Mouse (Mus musculus) yolk sac, embryonic 10.5 days (tissue): ENCODE measurements at regions not wholly inside any gene's neighbourhood (a gene's known extent, or its start where the extent isn't known, plus 50 kb on each side); places are given as distances from the start of the nearest gene placed in this dataset.
"Not testable (repeated sequence)": the region's sequence is repeated elsewhere in the genome, so short reads cannot be mapped to it uniquely, and the experiment has no call there.

Experiments
- DNase-seq: peaks from one replicate; pipeline ENCODE4 v3.0.0-alpha.2; 2017; ENCODE audit warnings: low spot score

DNA sequence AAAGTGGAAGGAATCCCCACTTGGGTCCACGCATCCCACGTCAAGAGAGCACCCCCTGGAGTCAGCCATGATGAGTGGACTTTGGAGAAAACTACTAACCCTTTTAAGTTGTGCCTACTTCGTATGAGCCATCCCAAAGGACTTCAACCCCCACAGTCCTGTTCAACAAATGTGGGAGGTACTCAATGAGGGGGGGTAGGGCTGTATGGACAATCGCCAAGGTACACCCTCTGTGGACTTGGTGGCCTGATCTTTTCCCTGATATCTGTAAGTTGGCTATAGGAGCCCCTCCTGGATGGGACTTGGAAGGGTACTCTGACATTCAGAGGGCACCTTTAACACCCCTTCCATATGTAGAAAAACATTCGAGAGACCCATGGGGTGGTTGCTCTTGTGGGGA, 256.5 kb upstream of the Olfr161 start:
- DNase-seq, result not testable (repeated sequence)

DNA sequence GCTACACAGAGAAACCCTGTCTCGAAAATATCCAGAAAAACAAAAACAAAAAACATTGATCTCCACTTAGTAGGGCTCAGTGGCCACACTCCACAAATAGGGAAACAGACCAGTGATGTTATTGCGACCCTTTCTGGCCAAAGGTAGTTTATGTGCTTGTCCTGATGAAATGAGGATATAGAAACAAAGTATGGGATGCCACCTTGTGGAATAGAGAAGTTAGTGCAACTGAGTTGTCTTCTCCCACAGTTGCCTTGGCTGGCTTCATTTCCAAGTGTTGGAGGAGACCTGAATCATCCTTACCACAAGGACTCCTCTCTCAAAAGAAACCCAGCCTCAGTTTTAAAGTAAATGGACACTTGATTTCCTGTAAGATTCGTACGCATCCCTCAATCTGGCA, 247.5 kb upstream of the Olfr161 start:
- DNase-seq, result not testable (repeated sequence)

DNA sequence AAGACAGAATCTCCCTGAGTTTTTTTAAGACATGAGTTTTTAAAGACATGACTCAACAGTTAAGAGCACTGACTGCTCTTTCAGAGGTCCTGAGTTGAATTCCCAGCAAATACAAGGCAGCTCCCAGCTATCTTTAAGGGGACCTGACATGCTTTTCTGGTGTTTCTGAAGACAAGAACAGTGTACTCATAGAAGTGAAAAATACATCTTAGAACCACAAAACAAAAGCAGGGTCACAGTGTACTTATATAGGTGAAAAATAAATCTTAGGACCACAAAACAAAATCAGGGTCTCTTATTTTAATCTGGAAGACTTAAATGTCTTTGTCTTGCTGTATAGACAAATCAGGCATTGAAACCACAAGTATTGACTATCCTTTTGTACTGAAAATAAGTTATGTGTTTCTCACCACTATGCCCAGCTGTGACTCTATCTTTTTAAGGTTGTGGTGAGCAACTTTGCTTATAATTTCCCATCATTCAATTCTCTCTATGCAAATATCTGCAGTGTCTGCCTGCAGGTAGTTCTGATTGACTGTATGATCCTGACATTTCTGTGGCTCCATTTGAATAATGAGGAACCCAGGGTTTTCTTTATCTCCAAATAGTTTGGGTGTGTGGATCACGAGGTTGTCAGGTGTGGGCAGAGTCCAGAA, 246.0 kb upstream of the Olfr161 start:
- not testable (repeated sequence) for DNase-seq

- DNase-seq, result not testable (repeated sequence)
Measured at GRCm38 (mm10) chr16:3349382-3349781, 241.5 kb upstream of the Olfr161 start.

DNA sequence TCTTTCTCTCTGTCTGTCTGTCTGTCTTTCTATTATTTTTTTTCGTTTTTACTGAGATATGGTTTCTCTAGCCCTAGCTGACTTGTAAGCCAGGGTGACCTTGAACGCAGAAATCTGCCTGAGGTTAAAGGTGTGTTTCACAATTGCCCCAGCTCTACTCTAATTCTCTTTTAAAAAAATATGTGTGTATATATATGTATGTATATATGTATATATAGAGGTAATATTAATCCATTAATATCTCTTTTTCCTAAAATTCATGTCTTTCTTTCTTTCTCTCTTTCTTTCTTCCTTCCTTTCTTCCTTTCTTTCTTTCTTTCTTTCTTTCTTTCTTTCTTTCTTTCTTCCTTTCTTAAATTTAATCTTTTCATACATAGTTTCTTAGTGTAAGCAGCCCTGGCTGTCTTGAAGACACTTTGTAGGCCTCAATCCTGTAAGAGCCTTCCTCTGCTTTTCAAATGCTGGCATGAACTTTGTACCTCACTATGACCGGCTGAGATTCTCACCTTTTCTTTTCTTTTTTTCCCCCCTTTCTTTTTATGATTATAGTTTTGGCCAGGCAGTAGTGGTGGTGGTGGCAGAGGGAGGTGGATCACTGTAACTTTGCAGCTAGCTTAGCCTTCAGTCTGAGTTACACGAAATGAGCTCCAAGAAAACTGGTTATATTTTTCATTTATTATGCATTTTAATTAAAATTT, 240.8 kb upstream of the Olfr161 start:
- not testable (repeated sequence) for DNase-seq

GRCm38 (mm10) chr16:3350668-3351507, 240.0 kb upstream of the Olfr161 start:
- DNase-seq, result peak; percentile 86

GRCm38 (mm10) chr16:3351508-3352046, 239.3 kb upstream of the Olfr161 start:
- not testable (repeated sequence) for DNase-seq
